Mouse (Mus musculus): ENCODE data around the gene Olfr224.
"Not testable (repeated sequence)": the region's sequence is repeated elsewhere in the genome, so short reads cannot be mapped to it uniquely, and the experiment has no call there.

Olfr224 gene

DNA sequence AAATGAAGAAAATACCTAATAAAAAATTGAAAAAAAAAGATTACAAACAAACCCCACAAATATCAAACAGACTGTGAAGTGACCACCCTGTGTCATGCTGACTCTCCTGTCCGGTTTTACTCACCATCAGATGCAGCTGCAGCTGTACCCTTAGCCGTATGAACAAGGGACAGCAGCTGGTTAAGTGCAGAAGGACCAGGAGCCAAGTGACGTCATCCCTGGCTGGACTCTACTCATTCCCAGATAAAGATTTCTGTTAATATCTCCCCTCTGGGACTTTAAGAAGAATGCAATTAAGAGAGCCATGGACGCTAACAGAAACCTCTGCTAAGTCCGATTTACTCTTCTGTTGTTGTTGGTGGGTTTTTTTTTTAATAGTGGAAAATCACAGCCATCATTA lies at the start of gene Olfr224:
Gene Olfr224, minus strand, starts transcription at position 149 of the 400 bp plus-strand sequence.
- no peak for DNase-seq (ENCODE audit: low spot score in 2 of 2)

GRCm38 (mm10) chr11:58618793-58619192 lies 48.4 kb upstream of the Olfr224 start:
- DNase-seq (ENCODE audit: low spot score in 2 of 2): no peak

GRCm38 (mm10) chr11:58618369-58618768 lies 48.0 kb upstream of the Olfr224 start:
- DNase-seq (ENCODE audit: low spot score in 2 of 2): no peak

- no peak for DNase-seq (ENCODE audit: low spot score in 2 of 2)
Measured at GRCm38 (mm10) chr11:58615975-58616374, 45.6 kb upstream of the Olfr224 start, which contains the start of gene 2210407C18Rik. Gene 2210407C18Rik, minus strand, starts transcription at chr11:58616075.

DNA sequence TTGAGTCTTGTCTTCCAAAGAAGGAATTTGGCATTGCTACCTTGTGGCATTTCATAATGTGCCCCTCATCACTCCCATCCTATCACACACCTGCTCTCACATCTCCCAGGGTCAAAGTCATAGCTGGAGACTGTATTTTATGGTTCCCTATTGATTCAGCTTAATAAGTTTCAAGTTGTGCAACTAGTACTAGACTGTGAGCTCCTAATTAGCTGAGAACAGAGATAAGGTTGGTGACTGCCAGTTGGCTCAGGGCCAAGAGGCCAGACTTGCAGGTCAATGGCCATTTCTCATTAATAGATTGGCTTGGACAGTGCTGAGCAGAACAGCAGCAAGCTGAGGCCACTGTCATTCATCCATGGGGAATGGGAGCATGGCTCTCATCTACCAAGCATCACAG lies 44.2 kb upstream of the Olfr224 start:
- no peak for DNase-seq (ENCODE audit: low spot score in 2 of 2)

GRCm38 (mm10) chr11:58613359-58613758 lies 43.0 kb upstream of the Olfr224 start:
- DNase-seq (ENCODE audit: low spot score in 2 of 2): no peak

- DNase-seq (ENCODE audit: low spot score in 2 of 2): no peak
Measured at GRCm38 (mm10) chr11:58607030-58607429, 36.7 kb upstream of the Olfr224 start.

DNA sequence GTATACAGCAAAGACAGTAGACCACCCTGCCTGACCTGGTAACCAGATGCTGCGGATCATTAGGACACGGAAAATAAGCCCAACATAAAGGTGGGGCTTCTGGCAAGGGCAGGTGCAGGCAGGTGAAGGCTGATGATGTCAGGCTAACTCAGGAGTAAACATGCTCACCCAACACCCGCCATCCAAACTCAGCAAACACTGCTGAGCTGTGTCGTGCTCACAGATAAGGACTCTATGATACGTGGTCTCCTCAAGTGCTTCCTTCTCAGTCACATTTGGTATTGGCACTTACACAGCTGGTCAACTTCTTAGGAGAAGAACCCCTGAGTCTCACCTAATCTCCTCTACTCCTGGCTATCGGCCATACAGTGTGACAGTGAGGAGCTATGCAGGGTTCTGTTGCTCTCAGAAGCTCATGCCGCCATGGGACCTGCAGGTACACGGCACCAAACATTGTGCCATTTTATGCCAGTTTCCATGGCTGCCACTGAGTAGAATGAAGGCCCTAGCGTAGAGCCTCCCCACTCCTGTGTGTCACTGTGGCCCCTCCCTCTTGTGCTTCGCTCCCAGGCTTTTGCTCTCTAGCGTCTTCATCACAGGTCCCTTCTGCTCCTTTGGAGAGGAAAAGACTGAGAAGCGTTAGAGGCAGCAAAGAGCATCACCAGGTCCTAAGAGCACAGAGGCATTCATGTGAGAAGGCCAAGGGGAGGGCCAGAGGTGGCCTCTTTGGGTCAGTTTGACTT lies 36.0 kb upstream of the Olfr224 start:
- DNase-seq (ENCODE audit: low spot score in 2 of 2): no peak

DNA sequence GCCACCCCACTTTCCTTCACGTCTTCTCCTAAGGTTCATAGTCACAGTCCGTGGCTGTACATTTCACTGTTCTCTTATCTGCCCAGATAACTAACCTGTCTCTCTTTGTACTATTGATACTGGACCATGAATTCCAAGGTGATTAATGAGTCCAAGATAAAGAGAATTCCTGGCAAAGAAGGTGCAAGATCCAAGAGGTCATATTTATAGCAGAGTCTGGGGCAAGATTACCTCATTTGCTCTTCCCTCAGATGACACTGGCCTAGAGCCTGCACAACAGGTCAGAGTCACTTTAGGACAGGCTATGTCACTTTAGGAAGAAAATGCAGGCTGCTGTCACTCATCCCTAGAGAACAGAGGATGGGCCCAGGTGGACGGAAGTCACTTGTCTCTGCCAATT lies 34.9 kb upstream of the Olfr224 start:
- no peak for DNase-seq (ENCODE audit: low spot score in 2 of 2)

- no peak for DNase-seq (ENCODE audit: low spot score in 2 of 2)
Measured at GRCm38 (mm10) chr11:58604688-58605087, 34.3 kb upstream of the Olfr224 start.

DNA sequence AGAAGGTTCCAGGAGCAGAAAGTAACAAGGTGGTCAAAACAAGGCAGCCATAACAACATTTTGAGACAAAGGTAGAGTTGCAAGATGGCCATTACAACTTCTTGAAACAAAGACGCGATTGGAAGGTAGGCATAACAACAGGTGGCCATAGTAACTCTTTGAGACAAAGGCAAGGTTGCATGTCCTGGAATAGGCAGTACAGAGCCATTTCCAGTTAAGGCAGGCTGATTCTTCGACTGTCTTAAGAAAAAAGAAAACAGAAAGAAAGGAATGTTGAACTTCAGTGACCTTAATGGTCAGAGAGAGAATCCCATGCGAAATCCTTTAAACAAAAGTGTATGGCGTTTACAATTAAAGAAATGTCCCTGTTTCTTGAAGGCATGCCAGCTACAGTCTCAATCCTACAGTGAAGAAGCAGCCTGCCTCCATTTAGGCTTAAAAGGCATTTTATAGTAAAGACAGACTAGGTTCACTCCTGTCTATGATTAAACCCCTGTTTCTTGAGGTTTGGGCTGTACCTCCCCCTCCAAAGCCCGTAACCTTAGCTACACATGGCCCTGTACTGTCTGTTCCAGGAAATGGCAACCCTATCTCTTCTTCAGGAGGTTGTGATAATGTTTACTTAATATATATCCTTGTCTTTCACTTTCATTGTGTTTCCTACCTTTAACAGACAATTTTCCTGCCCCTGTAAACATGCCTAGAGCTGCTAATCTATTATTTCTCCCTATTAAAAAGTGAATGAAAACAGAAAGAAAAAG lies 32.6 kb upstream of the Olfr224 start:
- no peak for DNase-seq (ENCODE audit: low spot score in 2 of 2)

GRCm38 (mm10) chr11:58602062-58602461 lies 31.7 kb upstream of the Olfr224 start:
- no peak for DNase-seq (ENCODE audit: low spot score in 2 of 2)

- no peak for DNase-seq (ENCODE audit: low spot score in 2 of 2)
Measured at GRCm38 (mm10) chr11:58597837-58598236, 27.5 kb upstream of the Olfr224 start.

GRCm38 (mm10) chr11:58594814-58595213 lies 24.5 kb upstream of the Olfr224 start, which contains the start of gene Olfr324:
Gene Olfr324, plus strand, starts transcription at chr11:58595114.
- DNase-seq (ENCODE audit: low spot score in 2 of 2): no peak

DNA sequence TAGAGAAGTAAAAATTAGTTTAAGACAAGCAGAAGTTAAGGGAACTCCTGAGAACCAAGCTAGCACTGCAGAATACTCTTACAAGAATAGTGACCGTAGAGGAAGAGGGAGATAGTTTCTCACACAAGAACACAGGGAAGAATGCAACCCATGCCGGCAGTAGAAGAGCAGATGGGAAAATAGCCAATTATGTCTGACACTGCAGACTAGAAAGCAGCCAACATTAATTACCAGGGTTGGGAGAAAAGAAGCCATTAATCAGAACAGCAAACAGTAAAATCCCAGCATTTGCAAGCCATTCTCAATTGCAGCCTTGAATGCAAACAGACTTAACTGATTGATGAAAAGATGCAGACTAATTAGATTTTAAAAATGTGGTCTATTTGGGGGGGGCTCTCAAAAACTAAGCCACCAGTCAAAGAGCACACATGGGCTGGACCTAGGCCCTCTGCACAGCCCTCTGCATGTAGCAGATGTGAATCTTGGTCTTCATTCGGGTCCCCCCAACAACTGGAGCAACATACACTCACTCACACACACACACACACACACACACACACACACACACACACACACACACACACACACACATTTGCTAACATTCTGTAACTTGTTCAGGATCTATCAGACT lies 18.4 kb upstream of the Olfr224 start:
- DNase-seq (ENCODE audit: low spot score in 2 of 2): no peak

DNA sequence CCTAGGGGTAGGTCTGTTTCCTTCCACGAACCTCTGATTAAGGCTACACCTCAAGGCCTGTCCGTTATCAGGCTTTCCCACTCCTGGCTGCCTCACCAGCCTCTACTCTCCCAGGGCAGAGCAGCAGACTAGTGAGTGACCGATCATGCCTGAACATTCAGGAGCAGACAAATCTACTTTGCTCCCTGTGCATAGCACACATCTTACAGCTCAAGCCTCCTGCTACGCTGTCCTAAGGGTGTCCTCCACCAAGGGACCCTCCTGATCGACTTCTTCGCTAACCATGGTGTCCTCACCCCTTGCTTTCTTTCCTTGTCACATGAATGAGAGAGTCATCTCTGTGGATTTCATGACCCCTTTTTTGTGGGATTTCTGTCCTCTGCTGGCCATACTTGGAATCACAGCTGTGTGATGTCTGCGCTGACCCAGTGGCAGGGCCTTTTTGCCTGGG lies 17.6 kb upstream of the Olfr224 start:
- peak in 1 of 2 experiments; percentile 22 for DNase-seq (ENCODE audit: low spot score in 2 of 2)

DNA sequence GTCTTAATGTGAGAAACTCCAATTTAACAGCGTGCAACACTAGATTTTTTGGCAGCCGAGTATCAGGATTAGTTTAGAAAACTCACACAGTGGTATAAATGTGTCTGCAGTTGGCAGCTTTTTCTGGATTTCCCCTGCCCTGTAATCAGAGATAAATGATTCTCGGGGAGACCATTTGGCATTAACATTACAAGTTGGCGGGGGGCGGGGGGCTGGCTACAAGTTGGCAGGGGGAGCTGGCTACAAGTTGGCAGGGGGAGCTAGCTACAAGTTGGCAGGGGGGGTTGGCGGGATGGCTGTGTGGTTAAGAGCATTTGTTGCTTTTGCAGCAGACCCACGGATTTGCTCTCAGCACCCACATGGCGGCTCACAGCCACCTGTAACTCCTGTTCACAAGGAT lies 8.3 kb upstream of the Olfr224 start:
- peak in 1 of 2 experiments; percentile 7 for DNase-seq (ENCODE audit: low spot score in 2 of 2)

GRCm38 (mm10) chr11:58577430-58577829 lies 7.1 kb upstream of the Olfr224 start, which contains the start of gene Olfr325:
Gene Olfr325, plus strand, starts transcription at chr11:58577730.
- DNase-seq (ENCODE audit: low spot score in 2 of 2): no peak

DNA sequence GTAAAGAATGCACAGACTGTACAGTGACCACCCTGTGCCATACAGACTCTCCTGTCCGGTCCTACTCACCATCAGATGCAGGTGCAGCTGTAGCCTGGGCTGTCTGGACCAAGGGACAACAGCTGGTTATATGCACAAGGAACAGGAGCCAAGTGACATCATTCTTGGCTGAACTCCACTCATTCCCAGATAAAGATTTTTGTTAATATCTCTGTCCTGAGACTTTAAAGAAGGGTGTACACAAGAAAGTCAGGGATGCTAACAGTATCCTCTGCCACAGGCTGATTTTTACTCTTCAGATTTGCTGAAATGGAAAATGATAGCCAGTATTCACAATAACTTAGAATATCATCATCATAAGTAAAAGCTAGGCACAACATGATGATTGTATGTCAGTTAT lies 14.8 kb downstream of the Olfr224 start, which contains the start of gene Olfr328:
Gene Olfr328, minus strand, starts transcription at position 101 of the 400 bp plus-strand sequence.
- no peak for DNase-seq (ENCODE audit: low spot score in 2 of 2)

DNA sequence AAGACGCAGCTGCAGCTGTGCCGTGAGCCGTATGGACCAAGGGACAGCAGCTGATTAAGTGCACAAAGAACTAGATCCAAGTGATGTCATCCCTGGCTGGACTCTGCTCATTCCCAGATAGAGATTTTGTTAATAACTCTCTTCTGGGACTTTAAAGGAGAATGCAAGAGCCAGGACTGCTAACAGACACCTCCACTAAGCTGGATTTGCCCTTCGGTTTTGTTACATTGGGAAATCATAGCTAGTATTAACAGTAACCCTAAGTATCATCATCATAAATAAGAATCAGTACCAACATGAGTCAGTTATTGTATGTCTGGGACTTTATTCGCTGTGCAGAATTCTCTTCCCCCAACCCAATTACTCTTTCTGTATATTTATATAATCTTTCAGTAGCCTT lies 24.0 kb downstream of the Olfr224 start, which contains the start of gene Olfr329-ps:
Gene Olfr329-ps, minus strand, starts transcription at position 101 of the 400 bp plus-strand sequence.
- DNase-seq (ENCODE audit: low spot score in 2 of 2): no peak

DNA sequence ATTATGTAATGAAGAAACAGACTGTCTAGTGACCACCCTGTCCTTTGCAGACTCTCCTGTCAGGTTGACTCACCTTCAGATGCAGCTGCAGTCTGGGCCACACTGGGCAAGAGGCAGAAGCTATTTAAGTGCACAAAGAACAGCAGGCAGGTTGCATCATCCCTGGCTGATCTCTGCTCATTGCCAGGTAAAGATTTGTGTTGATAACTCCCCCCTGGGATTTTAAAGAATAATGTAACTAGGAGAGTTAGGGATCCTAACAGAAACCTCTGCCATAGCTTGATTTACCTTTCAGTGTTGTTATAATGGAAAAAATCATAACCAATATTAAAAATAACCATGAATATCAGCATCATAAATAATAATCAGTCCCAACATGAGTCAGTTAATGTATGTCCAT lies 35.6 kb downstream of the Olfr224 start, which contains the start of gene Olfr330:
Gene Olfr330, minus strand, starts transcription at position 101 of the 400 bp plus-strand sequence.
- not testable (repeated sequence) for DNase-seq (ENCODE audit: low spot score in 2 of 2)

GRCm38 (mm10) chr11:58519756-58520155 lies 50.6 kb downstream of the Olfr224 start:
- peak; percentile 5 to 12 for DNase-seq (ENCODE audit: low spot score in 2 of 2)

Measured in frontal cortex, postnatal 14 days (tissue).